Mouse (Mus musculus): Measurements from ENCODE around the gene Uchl1. TPM values are rescaled to one million over a fixed set of nuclear protein-coding genes. Genes with fewer than 3 reads are reported as not detected.
A peak's percentile ranks its signal among the peaks of the same experiment; 100 is the strongest.

The Uchl1 gene
- total RNA-seq, 2 experiments from 2014 or later, result 9.8 to 14.2 TPM

DNA sequence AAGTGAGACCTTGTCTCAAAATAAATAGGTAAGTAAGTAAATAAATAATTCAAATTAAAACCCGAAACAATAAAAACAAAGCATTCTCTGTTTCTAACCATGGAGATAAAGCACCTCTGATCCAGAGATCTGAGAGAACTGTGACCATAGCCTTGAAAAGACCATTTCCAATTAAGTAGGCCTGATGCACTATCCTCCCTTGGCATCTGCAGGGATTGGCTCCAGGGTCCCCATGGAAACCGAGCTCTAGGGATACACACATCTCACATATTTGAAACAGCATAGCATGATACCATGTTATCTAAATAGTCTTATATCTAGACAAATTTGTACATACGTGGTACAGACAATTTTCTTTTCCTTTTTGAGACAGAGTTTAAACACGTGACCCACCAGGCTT is 26.1 kb downstream of the Uchl1 start:
- DNase-seq, result no peak
- intact Hi-C loops (cut with DNase I; ENCODE audit: low total_unique reads), result no loop called here

DNA sequence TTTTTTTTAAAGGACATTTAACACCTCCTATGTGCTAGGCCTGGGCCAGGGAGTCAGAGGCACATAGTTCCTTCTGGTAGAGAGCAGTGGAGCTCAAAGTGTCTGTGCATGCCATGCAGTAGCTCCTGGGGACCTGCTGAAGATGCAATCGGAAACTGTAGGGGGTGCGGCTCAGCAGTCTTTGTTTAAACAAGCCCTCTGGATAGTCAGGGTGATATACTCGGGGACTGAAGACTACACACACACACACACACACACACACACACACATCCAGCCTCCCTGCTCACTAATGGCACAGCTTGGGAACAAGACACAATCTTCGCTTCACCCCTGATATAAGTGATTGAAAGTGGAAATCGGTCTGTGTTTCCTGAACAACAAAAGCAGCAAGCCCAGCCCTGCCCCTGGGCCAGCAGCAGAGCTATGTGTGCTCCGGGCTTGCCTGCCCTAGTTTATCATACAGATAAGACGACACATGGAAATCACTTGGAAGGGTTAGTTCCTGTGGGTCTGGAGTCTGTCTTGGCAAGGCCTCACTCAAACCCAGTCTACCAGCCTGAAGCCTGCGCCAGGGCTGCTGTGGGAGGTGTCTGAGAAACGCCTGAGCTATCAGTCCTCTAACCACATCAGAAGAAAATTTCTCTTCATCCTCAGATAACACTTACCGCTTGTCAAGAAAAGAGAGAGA is 27.6 kb downstream of the Uchl1 start:
- no peak for DNase-seq
- intact Hi-C loops (cut with DNase I; ENCODE audit: low total_unique reads), result no loop called here

DNA sequence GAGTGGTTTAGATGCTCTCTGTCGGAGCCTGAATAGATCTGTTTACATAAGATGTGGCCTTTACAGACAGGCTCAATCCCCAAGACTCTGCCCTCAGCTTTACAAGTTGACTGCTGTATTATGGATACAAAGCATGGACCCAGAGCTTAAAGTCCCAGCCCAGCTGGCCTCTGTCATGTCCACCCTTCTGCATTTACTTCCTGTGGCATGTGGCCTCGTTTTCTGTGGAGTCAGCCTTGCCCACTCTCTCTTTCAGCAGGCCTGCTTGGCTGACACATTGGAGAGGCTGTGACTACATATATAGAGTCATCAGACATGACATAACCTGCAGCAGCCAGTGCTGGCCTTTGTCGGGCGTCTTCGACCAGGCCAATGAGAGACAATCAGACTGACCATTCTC is 32.0 kb downstream of the Uchl1 start:
- intact Hi-C loops (cut with DNase I; ENCODE audit: low total_unique reads), result no loop called here
- no peak for DNase-seq

DNA sequence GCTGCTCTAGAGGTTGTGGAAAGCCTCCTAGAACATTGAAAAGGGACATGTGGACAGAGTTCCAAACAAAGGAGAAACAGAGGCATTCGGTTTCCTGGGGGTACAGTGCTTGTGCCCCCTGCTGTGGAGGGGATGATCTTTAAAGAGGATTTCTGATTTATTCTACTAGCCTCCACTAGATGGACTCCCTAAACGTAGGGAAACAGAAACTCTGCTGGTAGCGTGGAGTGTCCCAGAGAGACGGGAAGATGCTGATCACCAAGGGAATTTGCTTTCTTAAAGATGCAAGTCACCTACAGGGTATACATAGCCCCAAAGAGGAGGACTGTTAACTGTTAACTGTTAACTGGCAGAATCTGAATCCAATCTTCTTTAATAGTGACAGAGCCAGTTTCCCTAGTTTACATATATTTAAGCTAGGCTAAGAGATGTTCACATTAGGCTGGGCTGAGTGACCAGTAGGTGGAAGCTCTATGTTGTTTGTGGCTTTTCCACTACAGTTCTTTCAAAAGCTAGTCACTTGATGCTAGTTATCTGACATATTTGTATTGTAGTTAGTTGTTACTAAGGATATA is 34.6 kb downstream of the Uchl1 start:
- no peak for DNase-seq
- intact Hi-C loops (cut with DNase I; ENCODE audit: low total_unique reads), result no loop called here

DNA sequence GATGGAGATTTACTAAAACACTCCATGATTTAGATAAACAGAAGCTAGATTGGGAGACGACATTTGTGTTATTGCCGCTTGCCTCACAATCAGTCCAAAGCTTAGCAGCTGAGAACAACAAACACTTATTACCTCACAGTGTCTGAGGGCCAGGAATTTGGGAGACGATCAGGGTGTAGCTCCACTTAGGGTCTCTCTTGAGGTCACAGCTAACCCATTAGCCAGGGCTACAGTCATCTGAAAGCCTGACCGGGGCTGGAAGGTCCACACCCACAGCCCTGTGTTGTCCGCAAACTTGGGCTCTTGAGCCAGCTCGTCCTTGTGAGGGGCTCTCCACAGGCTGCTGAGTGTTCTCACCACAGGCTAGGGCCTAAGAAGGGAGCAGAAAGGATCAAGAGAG is 36.9 kb downstream of the Uchl1 start:
- intact Hi-C loops (cut with DNase I; ENCODE audit: low total_unique reads), result no loop called here
- peak; percentile 36 for DNase-seq

DNA sequence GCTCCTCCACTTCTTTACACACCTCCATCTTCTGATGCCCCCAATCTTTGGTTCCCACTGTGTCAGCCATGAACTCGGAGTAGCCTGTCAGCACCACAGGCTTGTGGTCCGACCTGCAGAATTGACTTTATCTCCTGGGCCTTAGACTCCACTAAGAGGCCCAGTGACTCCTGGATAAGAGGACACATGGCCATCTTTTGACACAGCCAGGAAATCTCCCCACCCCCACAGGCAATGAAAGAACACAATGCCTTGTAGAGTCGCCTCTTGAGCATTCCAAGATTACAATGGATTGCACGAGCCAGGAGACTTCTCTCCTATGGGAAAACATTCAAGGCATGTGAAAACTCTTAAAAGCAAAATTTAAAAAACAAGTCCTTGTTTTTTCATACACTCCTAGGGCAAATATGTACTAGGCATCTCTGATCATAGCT is 39.6 kb downstream of the Uchl1 start:
- intact Hi-C loops (cut with DNase I; ENCODE audit: low total_unique reads), result no loop called here
- DNase-seq, result no peak

DNA sequence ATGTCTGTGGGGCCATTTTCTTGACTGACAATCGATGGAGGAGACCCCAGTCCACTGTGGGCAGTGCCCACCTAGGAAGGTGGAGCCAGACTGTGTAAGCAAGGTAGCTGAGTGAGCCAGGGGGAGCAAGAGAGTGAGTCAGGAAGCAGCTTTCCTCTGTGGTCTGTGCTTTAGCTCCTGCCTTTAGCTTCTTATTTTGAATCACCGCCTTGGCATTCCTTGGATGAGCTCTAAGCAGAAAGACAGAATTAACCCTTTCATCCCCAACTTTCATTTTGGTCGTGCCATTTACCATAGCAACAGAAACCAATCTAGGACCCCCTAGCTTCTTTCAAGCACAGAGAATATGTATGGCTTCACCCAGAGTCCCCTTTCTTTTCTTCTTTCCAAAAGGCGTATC is 42.0 kb downstream of the Uchl1 start:
- intact Hi-C loops (cut with DNase I; ENCODE audit: low total_unique reads), result no loop called here
- no peak for DNase-seq

DNA sequence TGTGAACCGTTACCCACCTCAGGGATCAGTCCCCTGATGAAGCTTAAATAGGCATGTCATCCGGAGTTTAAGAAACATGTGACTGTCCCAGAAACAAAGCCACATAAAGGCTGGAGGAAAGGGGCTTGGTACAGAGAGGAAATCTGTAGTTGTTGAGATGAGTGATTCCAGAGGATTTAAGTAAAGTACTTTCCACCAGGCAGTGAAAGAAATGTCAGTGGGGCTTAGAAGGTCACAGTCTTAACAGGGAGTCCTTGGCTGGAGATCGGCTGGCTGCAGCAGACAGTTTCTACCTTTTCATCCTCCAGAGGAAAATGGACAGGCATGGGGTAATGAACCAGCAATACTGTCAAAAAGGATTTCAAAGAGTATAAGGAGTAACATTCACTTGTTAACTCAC is 42.5 kb downstream of the Uchl1 start:
- intact Hi-C loops (cut with DNase I; ENCODE audit: low total_unique reads), result no loop called here
- no peak for DNase-seq

DNA sequence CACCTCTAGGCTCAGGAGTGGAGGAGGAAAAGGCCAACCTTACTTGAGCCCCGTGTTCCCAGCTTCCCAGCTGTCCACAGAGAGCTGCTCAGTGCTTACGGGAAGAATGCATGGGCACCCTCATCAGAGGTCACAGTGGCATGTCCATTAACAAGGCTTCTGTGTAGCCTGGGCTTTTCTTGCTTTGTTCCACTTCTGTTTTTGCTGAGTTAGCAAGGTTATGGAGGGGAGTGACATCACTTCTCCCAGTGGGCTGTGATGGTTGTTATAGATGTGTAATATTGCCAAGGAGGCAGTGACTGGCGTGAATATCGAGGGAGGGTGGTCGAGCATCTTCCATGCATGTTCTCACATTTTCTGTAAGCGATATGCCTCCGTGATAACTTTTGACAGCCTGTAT is 43.0 kb downstream of the Uchl1 start:
- DNase-seq, result no peak
- intact Hi-C loops (cut with DNase I; ENCODE audit: low total_unique reads), result no loop called here

DNA sequence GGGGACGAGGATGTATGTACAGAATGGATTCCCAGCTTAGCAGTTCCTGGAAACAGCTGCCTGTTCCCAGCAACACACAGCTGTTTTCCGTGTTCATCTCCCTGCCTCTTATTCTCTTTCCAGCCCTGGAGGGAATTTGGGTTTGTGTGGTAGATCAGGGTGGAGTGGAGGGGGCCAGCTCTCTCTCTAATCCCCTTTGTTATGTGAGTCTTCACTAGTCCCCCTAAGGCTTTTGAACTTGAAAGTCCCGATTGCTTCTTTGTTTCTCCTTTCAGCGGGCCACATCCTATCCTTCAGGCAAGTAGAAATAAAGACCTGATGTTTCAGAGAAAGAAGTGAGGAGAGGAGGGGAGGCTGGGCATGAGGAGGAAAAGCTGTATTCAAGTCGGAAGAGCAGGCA is 45.0 kb downstream of the Uchl1 start:
- intact Hi-C loops (cut with DNase I; ENCODE audit: low total_unique reads), result no loop called here
- DNase-seq, result no peak

DNA sequence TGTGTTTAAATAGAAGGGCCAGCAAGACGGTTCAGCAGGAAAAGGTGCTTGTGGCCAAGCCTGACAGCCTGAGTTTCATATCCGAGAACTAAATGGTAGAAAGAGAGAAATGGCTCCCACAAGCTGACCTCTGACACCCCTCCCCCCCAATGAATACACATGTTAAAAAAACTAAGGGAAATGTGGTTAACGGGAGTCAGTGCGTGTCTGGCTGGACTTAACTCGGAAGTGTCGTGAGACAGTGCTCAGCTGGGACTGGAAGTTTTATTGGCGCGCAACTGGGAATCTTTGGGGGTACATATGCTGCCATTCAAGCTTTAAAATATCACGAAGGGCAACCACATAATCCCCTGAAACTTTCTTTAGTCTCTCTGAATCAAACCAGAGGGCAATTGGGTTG is 46.7 kb downstream of the Uchl1 start:
- DNase-seq, result no peak
- intact Hi-C loops (cut with DNase I; ENCODE audit: low total_unique reads), result no loop called here

DNA sequence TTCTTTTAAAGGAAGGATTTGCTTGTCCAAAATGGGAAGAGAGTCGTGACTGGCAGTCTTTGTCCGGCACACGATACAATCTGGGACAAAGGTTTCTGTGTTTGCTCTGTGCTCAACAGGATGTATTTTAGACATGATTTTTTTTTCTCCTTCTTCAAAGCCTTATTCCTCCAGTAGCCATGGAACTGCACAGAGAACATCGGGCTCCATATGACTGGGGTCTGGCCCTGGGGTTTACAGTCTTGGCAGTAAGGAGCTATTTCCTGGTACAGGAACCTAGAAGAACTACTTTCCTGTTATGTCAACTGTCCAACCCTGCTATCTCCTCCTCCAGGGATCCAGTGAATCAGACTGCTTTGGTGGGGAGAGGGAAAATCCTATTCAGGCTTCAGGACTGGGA is 47.1 kb downstream of the Uchl1 start:
- DNase-seq, result no peak
- intact Hi-C loops (cut with DNase I; ENCODE audit: low total_unique reads), result no loop called here

DNA sequence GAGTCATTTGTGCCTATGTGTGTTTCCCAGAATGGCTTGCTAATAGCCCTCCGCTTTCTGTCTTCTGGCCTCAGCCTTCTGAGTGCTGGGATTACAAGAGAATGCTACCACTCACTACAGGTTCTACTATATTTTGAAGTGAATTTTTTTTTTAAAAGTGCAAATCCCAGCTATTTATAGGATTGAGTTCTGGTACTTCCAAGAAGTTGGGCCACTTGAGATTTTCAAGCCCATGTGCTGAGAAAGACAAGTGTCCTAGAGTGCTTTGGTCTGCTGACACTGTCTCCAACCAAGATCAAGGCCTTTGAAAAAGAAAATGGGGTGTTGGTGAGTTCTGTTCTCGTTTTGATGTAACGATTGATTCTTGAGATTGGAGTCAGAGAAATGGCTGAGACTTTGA is 47.7 kb downstream of the Uchl1 start:
- DNase-seq, result no peak
- intact Hi-C loops (cut with DNase I; ENCODE audit: low total_unique reads), result no loop called here

DNA sequence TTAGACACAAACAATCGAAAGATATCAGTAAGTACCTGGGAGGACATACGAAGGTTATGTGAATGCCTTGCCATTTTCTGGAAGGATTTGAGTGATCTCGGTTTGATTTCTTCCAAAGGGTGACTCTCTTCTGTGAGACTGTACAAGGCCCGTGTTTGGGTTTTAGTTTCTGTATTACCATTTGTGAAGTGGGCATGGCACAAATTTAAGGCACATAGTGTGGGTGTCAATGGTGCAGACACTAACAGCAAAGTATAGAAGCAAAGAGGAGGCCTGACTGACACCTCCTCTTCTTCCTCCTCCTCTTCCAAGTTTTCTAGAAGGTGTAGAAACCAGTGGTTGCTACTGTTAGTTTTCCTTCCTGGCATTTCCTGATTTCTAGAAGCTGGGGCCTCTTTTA is 53.4 kb downstream of the Uchl1 start:
- intact Hi-C loops (cut with DNase I; ENCODE audit: low total_unique reads), result no loop called here
- DNase-seq, result no peak

DNA sequence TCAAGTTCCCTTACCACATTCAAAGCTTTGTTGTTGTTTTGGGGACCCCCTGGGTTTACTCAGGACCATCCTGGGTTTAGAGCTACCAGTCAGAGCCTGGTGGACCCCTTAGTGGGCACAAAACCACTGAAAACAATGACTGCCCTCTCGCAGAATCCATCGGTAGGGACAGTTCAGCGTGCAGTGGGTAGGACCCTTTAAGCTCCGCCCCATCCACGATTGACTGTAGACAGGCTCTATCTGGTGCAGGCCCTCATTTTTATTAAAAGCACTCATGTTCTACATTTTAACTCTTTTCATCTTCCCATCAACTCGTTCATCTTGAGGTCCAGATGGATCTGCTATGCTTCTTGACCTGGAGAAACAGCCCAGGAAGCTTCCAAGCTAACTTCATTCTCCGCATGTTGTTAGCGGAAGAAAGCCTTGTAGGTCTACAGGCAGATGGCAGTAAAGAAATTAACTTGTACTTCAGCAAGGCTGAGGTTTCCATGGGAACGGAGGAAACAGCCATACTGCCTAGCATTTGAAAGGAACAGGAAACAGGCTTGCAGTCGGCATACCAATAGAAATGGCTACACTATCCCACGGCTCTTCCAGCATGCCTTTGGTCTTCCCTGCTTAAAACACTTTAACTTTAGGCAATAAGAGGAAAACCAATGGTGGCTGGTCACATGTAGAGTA is 54.9 kb downstream of the Uchl1 start:
- no peak for DNase-seq
- intact Hi-C loops (cut with DNase I; ENCODE audit: low total_unique reads), result no loop called here

DNA sequence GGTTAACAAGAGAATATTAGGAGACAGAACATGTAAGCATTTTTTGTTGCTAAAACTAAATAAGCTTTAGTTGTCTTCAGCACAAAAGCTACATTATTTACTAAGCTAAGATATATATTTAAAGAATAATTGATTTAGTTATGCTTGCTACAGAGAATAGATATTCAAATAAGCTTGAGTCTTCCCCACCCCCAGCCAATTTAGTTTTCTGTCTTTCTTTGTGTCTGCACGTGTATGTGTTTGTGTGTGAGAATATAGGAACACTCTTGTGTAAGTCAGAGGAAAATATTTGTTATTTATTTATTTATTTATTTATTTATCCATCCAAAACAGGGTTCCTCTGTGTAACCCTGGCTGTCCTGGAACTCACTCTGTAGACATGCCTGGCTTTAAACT is 55.4 kb downstream of the Uchl1 start:
- DNase-seq, result no peak
- intact Hi-C loops (cut with DNase I; ENCODE audit: low total_unique reads), result no loop called here

DNA sequence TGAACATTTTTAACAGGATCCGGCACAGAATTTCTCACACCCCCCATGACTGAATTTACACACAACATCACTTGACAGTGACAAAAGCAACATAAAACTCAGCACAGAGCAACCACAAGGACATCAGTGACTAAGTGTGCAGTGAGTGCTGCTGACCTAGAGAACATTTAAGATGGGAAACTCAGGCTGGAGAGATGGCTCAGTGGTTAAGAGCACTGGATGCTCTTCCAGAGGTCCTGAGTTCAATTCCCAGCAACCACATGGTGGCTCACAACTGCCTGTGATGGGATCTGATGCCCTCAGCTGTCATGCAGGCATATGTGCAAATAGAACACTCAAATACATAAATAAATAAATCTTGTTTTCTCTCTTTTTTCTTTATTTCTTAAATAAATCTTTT is 57.7 kb downstream of the Uchl1 start:
- DNase-seq, result no peak
- intact Hi-C loops (cut with DNase I; ENCODE audit: low total_unique reads), result no loop called here
